Mouse (Mus musculus) ovary, postnatal 10 days (tissue): ENCODE measurements at regions not wholly inside any gene's neighbourhood (a gene's known extent, or its start where the extent isn't known, plus 50 kb on each side); places are given as distances from the start of the nearest gene placed in this dataset.

ENCODE experiments used
- DNase-seq: peaks from one replicate; pipeline ENCODE4 v3.0.0; 2022; ENCODE audit warnings: low spot score

GRCm38 (mm10) chr17:83136267-83136666 is 78.8 kb upstream of the Pkdcc start:
- DNase-seq, result no peak

- DNase-seq, result no peak
Observed at GRCm38 (mm10) chr17:83137720-83138119, 77.4 kb upstream of the Pkdcc start.

GRCm38 (mm10) chr17:83138493-83139417 is 76.3 kb upstream of the Pkdcc start:
- no peak for DNase-seq

- DNase-seq, result no peak
Observed at GRCm38 (mm10) chr17:83148371-83148929, 66.6 kb upstream of the Pkdcc start.

- no peak for DNase-seq
Observed at GRCm38 (mm10) chr17:83149336-83149735, 65.8 kb upstream of the Pkdcc start.

GRCm38 (mm10) chr17:83155106-83155505 is 60.0 kb upstream of the Pkdcc start:
- no peak for DNase-seq

- DNase-seq, result no peak
Observed at GRCm38 (mm10) chr17:83156682-83157081, 58.4 kb upstream of the Pkdcc start.

GRCm38 (mm10) chr17:83158053-83158452 is 57.0 kb upstream of the Pkdcc start:
- no peak for DNase-seq

GRCm38 (mm10) chr17:83158652-83159051 is 56.4 kb upstream of the Pkdcc start:
- no peak for DNase-seq

- DNase-seq, result no peak
Observed at GRCm38 (mm10) chr17:83159634-83160033, 55.5 kb upstream of the Pkdcc start.

- DNase-seq, result no peak
Observed at GRCm38 (mm10) chr17:83160296-83160695, 54.8 kb upstream of the Pkdcc start.

- no peak for DNase-seq
Observed at GRCm38 (mm10) chr17:83161731-83162130, 53.4 kb upstream of the Pkdcc start.

GRCm38 (mm10) chr17:83163952-83164560 is 51.0 kb upstream of the Pkdcc start:
- no peak for DNase-seq

GRCm38 (mm10) chr17:83164728-83165127 is 50.4 kb upstream of the Pkdcc start:
- no peak for DNase-seq

GRCm38 (mm10) chr17:83165140-83165539 is 50.0 kb upstream of the Pkdcc start:
- no peak for DNase-seq
